Mouse (Mus musculus) 3134 (cell line): ENCODE measurements around the gene Cyp2a12.
"Not testable (repeated sequence)": the region's sequence is repeated elsewhere in the genome, so short reads cannot be mapped to it uniquely, and the experiment has no call there.

Experiments used
- DNase-seq: peaks from one replicate; pipeline ENCODE4 v3.0.0-alpha.2; 2011; ENCODE audit warnings: low spot score; ENCODE audit not compliant: insufficient read length; ENCODE audit errors: extremely low read depth

Cyp2a12 gene

DNA sequence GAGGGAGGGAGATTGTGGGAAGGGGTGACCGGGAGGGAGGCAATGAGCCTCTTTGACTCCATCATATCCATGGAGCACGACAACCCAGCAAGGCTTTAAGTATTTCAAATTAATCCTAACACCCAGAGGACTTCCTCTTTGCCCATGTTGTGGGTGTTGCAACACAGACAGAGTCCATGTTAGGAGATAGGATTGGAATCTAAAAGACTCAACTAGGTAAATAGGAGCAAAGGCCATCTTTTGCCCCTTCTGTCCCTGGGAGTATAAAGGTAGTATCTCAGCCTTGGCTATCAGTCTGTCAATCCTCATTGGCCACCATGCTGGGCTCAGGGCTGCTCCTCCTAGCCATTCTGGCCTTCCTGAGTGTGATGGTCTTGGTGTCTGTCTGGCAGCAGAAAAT lies at the start of gene Cyp2a12:
Gene Cyp2a12 (plus strand): TSS at position 293 of the 400 bp plus-strand sequence.
- DNase-seq = no peak

DNA sequence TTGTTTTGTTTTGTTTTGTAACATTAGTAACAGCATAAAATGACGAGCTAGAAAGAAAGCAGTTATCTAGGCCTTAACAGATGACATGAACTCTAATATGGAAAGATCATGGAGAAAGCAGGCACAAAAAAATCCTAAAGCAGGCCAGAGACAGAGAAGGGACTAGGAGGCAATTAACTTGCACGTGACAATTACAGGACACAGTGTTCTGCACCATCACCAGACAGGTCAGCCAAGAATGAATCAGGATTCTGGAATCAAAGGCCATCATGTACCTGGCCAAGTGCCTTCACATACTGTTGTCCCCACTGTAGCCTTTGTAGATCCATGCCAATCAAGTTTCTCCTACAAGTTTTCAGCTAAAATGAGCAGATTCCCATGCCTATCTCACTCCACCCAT lies 47.4 kb upstream of the Cyp2a12 start:
- not testable (repeated sequence) for DNase-seq

DNA sequence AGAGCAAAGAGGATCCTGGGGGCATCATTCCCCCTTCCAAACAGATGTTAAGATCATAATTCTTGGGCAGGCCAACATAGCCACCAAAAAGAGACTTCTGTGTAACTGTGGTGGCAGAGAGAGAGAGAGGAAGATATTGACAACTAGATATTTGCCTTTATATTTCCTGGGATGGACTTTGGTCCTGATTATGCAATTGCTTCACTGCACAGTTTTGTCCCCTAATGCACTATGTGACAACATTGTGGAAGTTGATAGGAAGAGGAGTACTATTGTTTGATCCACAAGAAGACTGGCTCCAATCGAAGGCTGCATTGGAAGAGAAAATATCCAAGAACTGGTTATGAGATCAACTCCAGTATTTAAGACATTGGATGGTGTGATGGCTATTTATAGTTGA lies 46.9 kb upstream of the Cyp2a12 start:
- DNase-seq = not testable (repeated sequence)

DNA sequence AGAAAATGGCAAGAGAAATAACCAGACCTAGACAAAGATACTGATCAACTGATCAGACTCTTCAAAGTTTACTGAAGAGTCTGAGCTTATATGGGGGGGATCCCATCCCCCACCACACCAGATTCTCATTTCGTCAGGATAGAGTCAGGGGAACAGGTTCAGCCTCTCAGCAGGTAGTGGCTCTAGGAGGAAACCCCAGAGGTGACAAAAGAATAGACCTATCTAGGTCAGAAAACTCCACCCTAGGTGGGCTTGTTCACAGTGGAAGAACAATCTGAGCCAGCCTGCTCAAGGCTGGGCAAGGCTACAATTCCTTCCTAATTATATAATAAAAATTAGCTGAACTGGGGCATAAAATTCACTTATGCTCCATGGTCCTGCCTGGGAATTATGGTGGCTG lies 46.3 kb upstream of the Cyp2a12 start:
- no peak for DNase-seq

DNA sequence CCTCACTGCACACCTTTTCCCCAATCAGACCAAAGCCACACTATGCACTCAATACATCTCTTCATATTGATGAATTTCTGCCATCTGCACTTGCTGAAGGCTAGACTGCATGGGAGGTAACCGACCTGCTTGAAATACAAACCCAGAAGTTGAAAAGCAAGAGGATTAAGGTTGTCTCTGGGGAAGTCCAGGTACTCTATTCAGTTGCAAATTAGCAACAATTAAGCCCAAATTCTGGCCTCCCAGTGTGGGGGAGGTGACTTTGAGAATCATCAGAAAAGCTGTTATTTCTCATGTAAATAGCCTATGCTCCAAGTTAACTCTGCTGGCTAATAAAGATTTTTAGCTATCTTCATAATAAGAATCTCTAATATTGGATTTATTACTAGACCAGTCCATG lies 45.7 kb upstream of the Cyp2a12 start:
- DNase-seq = not testable (repeated sequence)

DNA sequence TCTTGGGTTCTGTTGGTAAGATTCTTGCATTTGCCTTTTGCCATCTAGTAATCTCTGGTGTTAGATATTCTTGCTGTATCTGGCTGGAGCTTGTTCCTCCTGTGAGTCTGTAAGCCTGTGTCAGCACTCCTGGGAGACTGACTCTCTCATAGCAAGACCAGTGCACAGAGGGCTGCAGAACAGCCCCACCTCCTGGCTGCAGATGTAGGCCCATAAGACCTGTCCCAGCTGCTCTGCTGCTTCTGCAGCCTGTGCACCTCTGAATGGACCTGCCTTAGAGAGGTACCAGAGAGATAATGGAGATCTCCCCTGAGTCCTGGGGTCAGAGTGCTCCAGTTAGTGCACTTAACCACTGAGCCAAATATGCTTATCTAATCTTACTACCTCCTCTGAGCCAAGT lies 2.3 kb upstream of the Cyp2a12 start:
- not testable (repeated sequence) for DNase-seq

DNA sequence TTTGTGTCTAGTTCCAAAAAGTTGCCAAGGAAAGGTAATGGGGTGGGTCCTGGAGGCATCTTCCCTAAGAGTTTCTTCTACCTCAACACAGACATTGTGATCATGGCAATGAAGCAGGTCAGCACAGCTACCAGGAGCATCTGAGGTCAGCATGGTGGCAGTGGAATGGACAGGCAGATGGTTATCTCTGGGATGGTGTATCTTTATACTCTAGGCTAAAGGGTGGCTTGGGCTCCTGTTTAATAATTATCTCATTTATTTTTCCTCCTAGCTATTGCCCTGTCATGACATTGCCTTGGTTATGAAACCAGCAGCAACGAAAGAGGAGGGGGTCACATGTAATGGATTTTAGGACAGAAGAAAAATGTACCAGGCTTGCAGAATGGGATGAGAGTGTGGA lies 20.0 kb downstream of the Cyp2a12 start:
- DNase-seq = not testable (repeated sequence)

DNA sequence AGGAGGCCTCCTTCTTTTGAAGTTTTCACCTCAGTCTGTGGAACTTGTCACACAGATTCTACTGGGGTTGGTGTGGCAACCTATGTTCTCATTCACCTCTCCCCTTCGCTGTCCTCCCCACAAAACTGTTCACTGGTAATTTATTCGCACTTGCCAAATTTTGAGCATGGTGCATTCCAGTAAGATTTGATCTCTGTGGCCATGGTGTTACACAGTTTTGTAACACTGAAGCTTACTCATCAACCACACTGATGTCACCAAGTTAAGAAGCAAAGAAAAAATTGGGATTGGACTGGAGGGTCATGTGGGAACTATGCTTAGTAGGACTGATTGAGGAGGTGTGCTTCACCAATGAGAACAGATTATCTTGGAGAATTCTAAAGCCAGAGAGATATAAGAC lies 30.5 kb downstream of the Cyp2a12 start:
- peak; percentile 21 for DNase-seq

DNA sequence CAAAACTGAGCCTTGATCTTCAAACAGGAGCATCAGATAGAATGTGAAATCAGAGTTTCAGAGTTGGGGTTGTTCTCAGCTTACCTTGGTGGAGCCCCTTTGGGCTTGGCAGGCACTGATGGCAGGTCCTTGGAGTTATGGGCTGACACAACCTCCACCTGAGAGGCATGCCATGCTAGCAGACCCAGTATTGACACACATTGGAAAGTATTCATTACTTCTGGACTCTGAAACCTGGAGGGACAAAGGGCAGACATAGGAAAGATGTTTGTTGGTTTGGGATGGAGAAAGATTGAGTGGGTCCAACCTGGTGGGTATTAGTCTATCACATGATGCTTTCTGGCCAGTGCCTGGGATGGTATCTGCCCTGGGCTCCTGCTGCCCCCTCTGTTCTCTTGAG lies 31.0 kb downstream of the Cyp2a12 start:
- DNase-seq = not testable (repeated sequence)

DNA sequence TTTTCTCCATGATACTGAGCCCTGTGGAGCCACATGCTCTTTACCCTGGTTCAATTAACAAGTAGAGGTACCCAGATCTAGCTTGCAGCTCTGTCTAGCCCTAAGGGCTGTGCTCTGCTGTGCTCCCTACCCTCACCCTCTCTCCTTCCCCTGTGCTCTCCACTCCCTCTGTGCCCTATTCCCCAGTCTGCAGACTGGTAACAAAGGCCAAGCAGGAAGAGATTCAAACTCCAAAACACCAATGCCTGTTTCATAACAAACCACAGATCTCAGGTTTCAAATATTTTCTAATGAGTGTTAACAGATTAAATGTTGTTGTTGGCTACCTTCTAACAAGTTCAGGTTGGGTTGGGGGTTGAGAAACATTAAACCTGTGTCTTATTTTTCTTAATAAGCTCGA lies 49.8 kb downstream of the Cyp2a12 start:
- DNase-seq = no peak

DNA sequence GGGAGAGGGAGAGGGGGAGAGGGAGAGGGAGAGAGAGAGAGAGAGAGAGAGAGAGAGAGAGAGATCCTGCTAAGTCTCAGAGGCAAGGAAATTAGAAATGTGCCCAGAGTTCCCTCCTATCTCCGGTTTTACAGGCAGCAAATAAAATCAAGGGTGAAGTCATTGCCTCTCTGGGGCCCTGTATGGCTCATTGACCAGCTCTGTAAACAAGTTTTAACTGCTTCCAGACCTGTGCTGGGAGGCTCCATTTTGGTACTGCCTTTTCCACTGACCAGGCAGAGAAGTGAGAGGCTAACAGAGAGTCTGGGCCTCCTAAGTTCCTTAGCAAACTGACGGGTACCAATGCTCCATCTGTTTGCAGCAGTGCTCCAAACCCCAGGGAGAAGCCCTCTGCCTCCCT lies 52.7 kb downstream of the Cyp2a12 start:
- DNase-seq = no peak
